Mouse (Mus musculus): ENCODE measurements at regions not wholly inside any gene's neighbourhood (a gene's known extent, or its start where the extent isn't known, plus 50 kb on each side); places are given as distances from the start of the nearest gene placed in this dataset.
A peak's percentile ranks its signal among the peaks of the same experiment; 100 is the strongest.

DNA sequence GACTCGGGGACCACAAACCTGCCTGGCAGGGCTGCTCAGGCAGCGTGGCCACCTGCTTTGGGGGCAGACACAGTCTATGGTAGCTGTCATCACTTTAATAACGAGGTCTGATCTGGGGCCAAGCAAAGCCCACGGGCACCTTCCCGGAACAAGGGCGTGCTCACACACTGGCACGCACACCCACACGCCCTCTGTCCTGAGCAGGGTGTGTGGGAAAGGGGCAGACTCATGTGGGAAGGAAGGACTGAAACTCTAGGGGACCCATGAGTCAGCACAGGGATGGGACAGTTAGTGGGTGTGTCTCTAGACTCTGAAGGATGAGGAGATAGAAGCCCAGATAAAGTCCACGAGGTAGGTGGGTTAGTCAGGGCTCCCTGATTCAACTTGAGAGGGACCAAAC, 114.8 kb upstream of the Ptpn1 start:
- no peak overlapping the region for H3K4me2 ChIP-seq (replicated peaks; ENCODE audit: low read depth, low read length)
- no peak overlapping the region for H3K4me3 ChIP-seq (ENCODE audit: low read length)
- no peak overlapping the region for H3K27ac ChIP-seq (ENCODE audit: low read depth, low read length)
- no peaks in the 10 kb centered on the region for H3K9me3 ChIP-seq (ENCODE audit: control insufficient read depth, low read length)
- WGBS: 66% methylated on average over 9 of the region's 9 CpGs
- H3K27me3 ChIP-seq (ENCODE audit: control insufficient read depth, insufficient read depth, low read length): no peaks in the 10 kb centered on the region
- peaks cover 7% of the 10 kb centered on the region; the same call in 1 of the 2 replicates for H3K4me1 ChIP-seq (ENCODE audit: control insufficient read depth, insufficient read depth, low read length)
- no peak for ATAC-seq (ENCODE audit: low FRiP score, low TSS enrichment)
- H3K9ac ChIP-seq (ENCODE audit: low read depth, low read length): no peak overlapping the region
- no peaks in the 10 kb centered on the region for H3K36me3 ChIP-seq (ENCODE audit: control insufficient read depth, insufficient read depth, low read length)

DNA sequence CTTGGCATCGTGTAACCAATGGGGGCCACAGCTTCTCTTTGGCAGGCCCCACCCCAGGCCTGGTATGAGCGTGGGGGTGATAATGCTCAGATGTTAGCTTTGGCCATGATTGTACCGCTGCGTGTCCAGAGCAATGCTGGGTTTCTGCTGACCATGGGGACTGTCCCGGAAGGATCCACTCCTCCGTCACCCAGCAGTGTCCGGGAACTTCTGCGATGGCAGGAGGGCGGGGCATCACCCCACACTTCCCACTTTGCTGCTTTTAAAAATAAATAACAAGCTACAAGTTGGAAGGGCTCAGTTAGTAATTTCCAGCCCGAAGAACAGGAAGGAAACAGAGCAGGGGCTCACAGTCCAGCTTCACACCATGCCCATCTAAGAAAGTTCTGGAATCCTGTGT, 116.7 kb upstream of the Ptpn1 start:
- no peak overlapping the region for H3K4me3 ChIP-seq (ENCODE audit: low read length)
- no peak overlapping the region for H3K27ac ChIP-seq (ENCODE audit: low read depth, low read length)
- H3K36me3 ChIP-seq (ENCODE audit: control insufficient read depth, insufficient read depth, low read length): no peaks in the 10 kb centered on the region
- H3K4me1 ChIP-seq (ENCODE audit: control insufficient read depth, insufficient read depth, low read length): peaks cover 7% of the 10 kb centered on the region; the same call in 1 of the 2 replicates
- no peak overlapping the region for H3K4me2 ChIP-seq (replicated peaks; ENCODE audit: low read depth, low read length)
- H3K27me3 ChIP-seq (ENCODE audit: control insufficient read depth, insufficient read depth, low read length): no peaks in the 10 kb centered on the region
- 88% methylated on average over 10 of the region's 10 CpGs for WGBS
- no peak for ATAC-seq (ENCODE audit: low FRiP score, low TSS enrichment)
- no peaks in the 10 kb centered on the region for H3K9me3 ChIP-seq (ENCODE audit: control insufficient read depth, low read length)
- H3K9ac ChIP-seq (ENCODE audit: low read depth, low read length): no peak overlapping the region

DNA sequence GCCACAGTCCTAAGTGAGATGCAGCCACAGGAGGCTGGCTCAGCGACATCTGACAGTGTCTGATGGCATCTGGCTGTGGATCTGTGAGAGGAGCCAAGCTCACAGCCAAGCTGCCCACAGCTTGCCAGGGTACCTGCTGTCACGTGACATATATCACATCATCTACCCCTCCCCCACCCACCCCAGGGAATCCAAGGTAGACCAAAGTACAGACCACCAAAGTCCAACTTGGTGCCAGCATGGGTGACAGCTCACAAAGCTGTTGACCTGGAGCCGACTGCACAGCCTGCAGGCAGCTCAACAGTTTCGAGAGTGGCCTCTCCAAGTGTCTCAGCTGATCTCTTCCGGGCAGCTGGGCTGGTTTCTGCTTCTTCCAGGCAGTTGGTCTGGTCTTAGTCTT, 119.6 kb upstream of the Tmem189 start:
- ATAC-seq (ENCODE audit: low FRiP score, low TSS enrichment): no peak

DNA sequence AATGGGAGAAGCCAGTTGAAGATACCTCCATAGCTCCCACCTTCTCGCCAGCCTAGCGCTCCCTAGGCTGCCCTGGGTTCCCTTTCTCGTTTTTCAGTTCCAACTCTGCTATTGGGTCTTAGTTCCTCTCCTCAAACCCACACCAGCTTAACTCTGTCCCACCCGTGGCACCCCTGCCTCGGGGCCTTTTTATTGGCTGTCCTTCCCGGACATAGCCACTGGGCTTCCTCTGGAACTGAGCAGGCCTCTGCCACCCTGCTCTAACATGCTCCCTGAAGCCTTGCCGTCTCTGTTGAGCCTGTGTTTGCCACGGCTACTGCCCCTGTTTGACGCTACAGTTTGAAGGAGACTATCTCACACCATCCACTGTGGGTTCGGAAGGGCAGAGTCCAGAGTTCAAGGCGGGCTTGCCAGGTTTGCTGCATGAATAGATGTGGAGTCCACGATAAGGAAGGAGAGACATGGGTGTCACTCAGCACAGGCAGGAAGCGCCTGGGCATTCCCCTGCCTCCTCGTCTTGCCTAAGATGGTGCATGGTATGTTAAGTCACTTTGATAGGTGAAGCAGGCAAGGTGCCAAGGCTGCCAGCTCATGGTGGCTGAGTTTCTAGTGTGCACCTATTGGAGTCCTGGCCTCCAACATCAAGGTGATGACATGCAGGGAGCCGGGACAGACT, 116.1 kb upstream of the Tmem189 start:
- Histone ChIP-seq H3K4me1 (ENCODE audit: control insufficient read depth, insufficient read depth, low read length) (peaks cover 4% of the 10 kb centered on the region), H3K4me3 (ENCODE audit: low read length) (no peak overlapping the region), H3K4me2 (replicated peaks; ENCODE audit: low read depth, low read length) (no peak overlapping the region), H3K9ac (ENCODE audit: low read depth, low read length) (peak overlapping the region; percentile 2; the same call in 1 of the 2 replicates), H3K27ac (ENCODE audit: low read depth, low read length) (no peak overlapping the region), H3K36me3 (ENCODE audit: control insufficient read depth, insufficient read depth, low read length) (no peaks in the 10 kb centered on the region), H3K9me3 (ENCODE audit: control insufficient read depth, low read length) (no peaks in the 10 kb centered on the region), H3K27me3 (ENCODE audit: control insufficient read depth, insufficient read depth, low read length) (no peaks in the 10 kb centered on the region)
- WGBS: 80% methylated on average over 15 of the region's 15 CpGs
- no peak for ATAC-seq (ENCODE audit: low FRiP score, low TSS enrichment)

More for the DNA sequence above, 119.6 kb upstream of the Tmem189 start:
- Histone ChIP-seq H3K4me1 (ENCODE audit: control insufficient read depth, insufficient read depth, low read length) (0 out of 2 replicates have a peak, but pooled peaks cover 2% of the 10 kb centered on the region), H3K27me3 (ENCODE audit: control insufficient read depth, insufficient read depth, low read length) (no peaks in the 10 kb centered on the region), H3K36me3 (ENCODE audit: control insufficient read depth, insufficient read depth, low read length) (no peaks in the 10 kb centered on the region), H3K9me3 (ENCODE audit: control insufficient read depth, low read length) (no peaks in the 10 kb centered on the region), H3K4me2 (replicated peaks; ENCODE audit: low read depth, low read length) (no peak overlapping the region), H3K4me3 (ENCODE audit: low read length) (no peak overlapping the region), H3K9ac (ENCODE audit: low read depth, low read length) (no peak overlapping the region), H3K27ac (ENCODE audit: low read depth, low read length) (no peak overlapping the region)
- 80% methylated on average over 5 of the region's 5 CpGs for WGBS

DNA sequence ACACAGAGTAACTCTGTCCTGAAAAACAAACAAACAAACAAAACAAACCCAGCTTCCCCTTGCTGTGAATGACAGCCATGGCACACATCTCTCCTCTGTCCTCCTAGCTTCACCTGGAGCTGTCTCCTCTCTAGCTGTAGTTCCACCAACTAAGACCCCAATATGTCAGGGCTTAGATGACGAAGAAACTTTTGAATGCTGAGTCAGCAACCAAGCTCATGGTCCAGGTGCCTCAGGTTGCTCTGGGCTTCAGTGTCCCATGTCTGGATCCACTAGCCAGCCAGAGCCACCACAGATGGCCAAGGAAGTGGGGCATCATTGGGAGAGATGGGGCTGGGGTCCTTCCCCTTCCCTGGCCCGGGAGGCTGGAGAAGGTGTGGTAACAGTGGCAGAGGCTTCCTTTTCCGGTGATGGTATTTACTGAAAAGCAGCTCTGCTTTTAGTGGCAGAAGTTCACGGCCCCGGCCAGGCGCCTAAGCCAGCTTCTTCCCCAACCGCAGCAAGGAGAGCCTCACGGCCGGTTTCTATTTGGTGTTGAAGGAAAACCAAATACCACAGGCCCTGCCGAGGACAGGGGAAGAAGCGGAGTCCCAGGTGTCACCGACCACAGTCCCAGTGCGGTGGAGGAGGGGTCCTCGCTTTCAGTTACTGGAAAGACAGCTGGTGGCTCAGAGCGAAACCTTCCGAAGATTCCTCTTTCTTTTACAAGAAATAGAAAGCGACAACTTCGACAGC, 115.0 kb upstream of the Tmem189 start:
- WGBS: 50% methylated on average over 18 of the region's 18 CpGs
- Histone ChIP-seq H3K4me1 (ENCODE audit: control insufficient read depth, insufficient read depth, low read length) (peaks cover 7% of the 10 kb centered on the region), H3K4me2 (replicated peaks; ENCODE audit: low read depth, low read length) (no peak overlapping the region), H3K27ac (ENCODE audit: low read depth, low read length) (no peak overlapping the region), H3K4me3 (ENCODE audit: low read length) (no peak overlapping the region), H3K36me3 (ENCODE audit: control insufficient read depth, insufficient read depth, low read length) (no peaks in the 10 kb centered on the region), H3K9me3 (ENCODE audit: control insufficient read depth, low read length) (no peaks in the 10 kb centered on the region), H3K27me3 (ENCODE audit: control insufficient read depth, insufficient read depth, low read length) (no peaks in the 10 kb centered on the region), H3K9ac (ENCODE audit: low read depth, low read length) (peak overlapping the region; percentile 2; the same call in 1 of the 2 replicates)
- ATAC-seq (ENCODE audit: low FRiP score, low TSS enrichment): no peak

DNA sequence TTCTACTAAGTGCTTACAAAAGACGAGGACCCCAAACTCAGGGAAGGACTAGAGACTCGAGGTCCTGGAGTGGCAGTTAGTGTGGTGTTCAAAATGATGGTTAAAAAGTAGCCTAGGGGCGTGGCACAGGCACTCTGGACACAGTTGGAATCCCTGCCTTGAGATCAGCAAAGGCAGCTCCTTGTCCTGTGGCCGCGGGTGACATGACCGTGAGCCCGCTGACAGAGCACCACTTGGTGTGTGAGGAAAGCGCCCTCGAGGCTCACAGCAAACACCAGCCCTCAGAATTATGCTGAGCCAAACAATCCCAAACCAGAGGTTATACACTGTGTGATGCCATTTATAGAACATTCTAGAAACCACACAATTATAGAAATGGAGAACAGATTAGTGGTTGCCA, 112.9 kb upstream of the Tmem189 start:
- Histone ChIP-seq H3K4me3 (ENCODE audit: low read length) (no peak overlapping the region), H3K4me2 (replicated peaks; ENCODE audit: low read depth, low read length) (no peak overlapping the region), H3K27me3 (ENCODE audit: control insufficient read depth, insufficient read depth, low read length) (no peaks in the 10 kb centered on the region), H3K4me1 (ENCODE audit: control insufficient read depth, insufficient read depth, low read length) (peaks cover 7% of the 10 kb centered on the region), H3K36me3 (ENCODE audit: control insufficient read depth, insufficient read depth, low read length) (no peaks in the 10 kb centered on the region), H3K9me3 (ENCODE audit: control insufficient read depth, low read length) (no peaks in the 10 kb centered on the region), H3K9ac (ENCODE audit: low read depth, low read length) (no peak overlapping the region), H3K27ac (ENCODE audit: low read depth, low read length) (no peak overlapping the region)
- ATAC-seq (ENCODE audit: low FRiP score, low TSS enrichment): no peak
- 81% methylated on average over 9 of the region's 9 CpGs for WGBS

DNA sequence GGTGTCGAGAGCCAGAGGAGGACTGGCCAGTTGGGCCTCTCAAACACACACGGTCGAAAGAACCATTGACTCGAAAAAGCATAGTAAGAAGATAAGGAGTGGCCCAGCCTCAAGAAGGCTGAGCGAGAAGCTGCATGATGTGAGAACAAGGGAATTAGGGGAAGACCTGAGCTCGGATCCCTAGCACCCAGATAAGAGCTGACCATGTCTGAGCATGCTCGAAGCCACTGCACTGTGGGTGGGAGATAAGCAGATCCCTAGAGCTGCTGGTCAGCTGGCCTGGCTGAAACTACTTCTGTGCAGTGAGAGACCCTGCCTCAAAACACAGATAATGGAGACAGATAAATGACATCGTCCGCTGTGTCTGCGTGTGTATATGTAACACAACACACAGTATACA, 111.8 kb upstream of the Tmem189 start:
- Histone ChIP-seq H3K4me2 (replicated peaks; ENCODE audit: low read depth, low read length) (no peak overlapping the region), H3K9ac (ENCODE audit: low read depth, low read length) (no peak overlapping the region), H3K27ac (ENCODE audit: low read depth, low read length) (no peak overlapping the region), H3K36me3 (ENCODE audit: control insufficient read depth, insufficient read depth, low read length) (no peaks in the 10 kb centered on the region), H3K27me3 (ENCODE audit: control insufficient read depth, insufficient read depth, low read length) (no peaks in the 10 kb centered on the region), H3K4me1 (ENCODE audit: control insufficient read depth, insufficient read depth, low read length) (peaks cover 7% of the 10 kb centered on the region), H3K4me3 (ENCODE audit: low read length) (no peak overlapping the region), H3K9me3 (ENCODE audit: control insufficient read depth, low read length) (no peaks in the 10 kb centered on the region)
- WGBS: 87% methylated on average over 10 of the region's 10 CpGs
- no peak for ATAC-seq (ENCODE audit: low FRiP score, low TSS enrichment)

DNA sequence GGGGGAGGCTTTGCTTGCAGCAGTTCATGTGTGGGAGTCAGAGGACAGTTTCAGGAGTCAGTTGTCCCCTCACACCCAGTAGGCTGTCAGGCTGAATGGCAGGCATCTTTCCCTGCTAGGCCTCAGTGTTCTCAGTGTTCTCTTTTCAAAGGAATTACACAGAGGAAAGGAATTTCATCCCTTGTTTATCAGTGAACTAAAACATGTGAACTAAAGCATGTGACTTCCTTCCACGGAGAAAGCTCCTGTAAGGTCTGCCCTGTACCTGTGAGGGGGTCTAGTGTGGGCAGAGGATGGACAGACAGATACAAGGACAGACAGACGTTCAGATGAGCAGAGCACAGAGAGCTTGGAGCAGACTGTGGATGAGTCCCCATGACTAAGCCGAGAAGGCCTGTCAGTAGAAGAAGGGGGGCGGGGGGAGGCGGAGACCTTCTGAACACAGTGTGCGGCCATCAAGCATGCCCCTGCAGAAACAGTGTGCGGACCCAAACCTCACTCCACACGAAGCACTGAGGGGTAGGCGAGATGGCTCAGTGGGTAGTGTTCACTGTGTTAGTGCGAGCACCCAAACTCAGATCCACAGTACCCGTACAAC, 111.1 kb upstream of the Tmem189 start:
- Histone ChIP-seq H3K36me3 (ENCODE audit: control insufficient read depth, insufficient read depth, low read length) (no peaks in the 10 kb centered on the region), H3K27me3 (ENCODE audit: control insufficient read depth, insufficient read depth, low read length) (no peaks in the 10 kb centered on the region), H3K4me2 (replicated peaks; ENCODE audit: low read depth, low read length) (no peak overlapping the region), H3K27ac (ENCODE audit: low read depth, low read length) (peak overlapping the region; percentile 19; the same call in 1 of the 2 replicates), H3K9me3 (ENCODE audit: control insufficient read depth, low read length) (no peaks in the 10 kb centered on the region), H3K4me1 (ENCODE audit: control insufficient read depth, insufficient read depth, low read length) (peaks cover 7% of the 10 kb centered on the region), H3K4me3 (ENCODE audit: low read length) (no peak overlapping the region), H3K9ac (ENCODE audit: low read depth, low read length) (no peak overlapping the region)
- WGBS: 66% methylated on average over 11 of the region's 11 CpGs
- 0 out of 2 replicates have a peak, but pooled peaks have one; percentile 36 for ATAC-seq (ENCODE audit: low FRiP score, low TSS enrichment)
